Mouse (Mus musculus) G1E (cell line): ENCODE data around the gene Shtn1. TPM values are rescaled to one million over a fixed set of nuclear protein-coding genes. Genes with fewer than 3 reads are reported as not detected.
A peak's percentile ranks its signal among the peaks of the same experiment; 100 is the strongest.

Experiments
- ATAC-seq: 2 replicates; pipeline ENCODE4 v1.8.0; 2016; ENCODE audit warnings: mild to moderate bottlenecking; ENCODE audit not compliant: insufficient number of reproducible peaks, poor library complexity, low FRiP score, severe bottlenecking; ENCODE audit errors: extremely low read depth
- DNase-seq: peaks from one replicate; pipeline ENCODE4 v3.0.0; 2012; ENCODE audit warnings: low spot score
- H3K27me3 ChIP-seq: 2 replicates; pipeline ENCODE4 v1.6.1; 2012; ENCODE audit warnings: mild to moderate bottlenecking, low read length, inconsistent platforms; ENCODE audit not compliant: insufficient read depth
- H3K36me3 ChIP-seq: replicated peaks from 2 replicates; pipeline ENCODE3; 2012; ENCODE audit warnings: mild to moderate bottlenecking, inconsistent platforms
- H3K4me1 ChIP-seq: 2 replicates; pipeline ENCODE4 v1.6.1; 2012; ENCODE audit warnings: low read depth, low read length, inconsistent platforms, mixed read lengths; ENCODE audit not compliant: insufficient read depth
- H3K4me3 ChIP-seq: 2 replicates; pipeline ENCODE4 v1.5.1; 2012; ENCODE audit warnings: low read depth, mild to moderate bottlenecking, inconsistent platforms, low read length, moderate library complexity, mixed read lengths
- H3K9me3 ChIP-seq: replicated peaks from 2 replicates; pipeline ENCODE4 v1.6.1; 2012; ENCODE audit warnings: inconsistent platforms
- CTCF ChIP-seq: IDR thresholded peaks from 2 replicates; pipeline ENCODE4 v1.5.1; 2012; ENCODE audit warnings: low read depth, low read length, inconsistent platforms, mixed read lengths
- GATA1 ChIP-seq: IDR thresholded peaks from 2 replicates; pipeline ENCODE4 v1.6.1; 2012; ENCODE audit warnings: borderline replicate concordance, low read length, inconsistent platforms, mixed read lengths
- GATA2 ChIP-seq: IDR thresholded peaks from 2 replicates; pipeline ENCODE4 v1.6.1; 2012; ENCODE audit warnings: low read depth, low read length, inconsistent platforms, borderline replicate concordance
- POLR2AphosphoS5 ChIP-seq: IDR thresholded peaks from 2 replicates; pipeline ENCODE4 v1.6.1; 2012; ENCODE audit warnings: low read depth, low read length, inconsistent platforms; ENCODE audit not compliant: insufficient replicate concordance
- TAL1 ChIP-seq: conservative IDR thresholded peaks from 2 replicates; pipeline ENCODE4 v1.6.1; 2012; ENCODE audit warnings: low read depth, low read length, inconsistent platforms, mixed read lengths
- polyA plus RNA-seq: library from polyadenylated mRNA; stranded (reverse); fragments of >175 nt; gene quantifications from 2 replicates; pipeline ENCODE4 v1.2.3, GENCODE M21; 2012
- total RNA-seq, 2 experiments: library from RNA; stranded (forward) in 1 of 2; stranded (reverse) in 1 of 2; fragments of 200-1000 nt in 1 of 2; fragments of >200 nt in 1 of 2; fragmentation: Nextera tagmentation in 1 of 2; gene quantifications; 2 replicates each; pipeline ENCODE4 v1.2.3; 2014 to 2017

Gene Shtn1
- total and polyA plus RNA-seq, 3 experiments, result 0.27 TPM; not detected in 2

DNA sequence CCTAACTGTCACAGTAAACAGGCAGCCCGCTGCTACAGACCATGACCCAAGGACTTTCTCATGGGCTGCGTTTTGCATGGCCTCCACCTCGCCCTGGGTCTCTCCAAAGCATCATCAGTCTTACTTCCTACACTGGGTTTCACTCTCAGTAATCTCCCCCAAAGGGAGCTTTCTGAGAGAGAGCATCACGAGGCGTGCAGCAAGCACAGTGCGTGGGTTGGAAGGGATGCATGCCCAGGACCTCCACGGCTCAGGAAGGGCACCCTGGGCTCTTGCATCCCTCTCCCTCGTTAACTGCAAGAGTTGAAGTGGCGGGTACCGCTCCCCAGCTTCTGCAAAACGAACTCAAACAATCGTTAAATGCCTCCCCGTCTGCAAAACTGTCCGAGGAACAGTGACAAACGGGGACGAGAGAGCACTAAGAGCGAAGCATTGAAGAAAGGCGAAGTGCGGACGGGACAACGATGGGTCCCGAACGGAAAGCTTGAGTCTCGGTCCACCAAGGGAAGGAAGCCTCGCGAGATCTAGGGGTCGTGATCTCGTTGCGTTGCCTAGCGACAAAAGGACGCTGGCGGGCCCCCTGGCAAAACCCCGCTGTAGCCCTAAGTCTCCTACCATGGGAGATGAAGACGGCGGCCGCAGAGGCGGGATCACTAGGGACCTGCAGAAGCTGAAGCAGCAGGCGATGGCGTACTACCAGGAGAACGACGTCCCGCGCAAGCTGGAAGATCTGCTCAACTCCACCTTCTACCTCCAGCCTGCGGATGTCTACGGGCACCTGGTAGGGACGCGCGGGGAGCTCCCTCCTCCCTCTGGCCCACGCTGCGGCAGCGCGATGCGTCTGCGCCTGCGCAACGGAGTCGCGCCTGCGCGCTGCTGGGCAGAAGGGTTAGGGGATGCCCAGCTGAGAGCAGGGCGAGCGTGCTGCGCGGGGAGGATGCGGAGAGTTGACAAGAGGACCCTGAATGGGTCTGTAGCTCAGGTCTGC, 132.8 kb downstream of the Shtn1 start, which contains the start of the genes Eno4 and Hspa12a:
Gene Eno4, plus strand, starts transcription at position 585 of the 988 bp plus-strand sequence.
Gene Hspa12a, minus strand, starts transcription at position 814 of the 988 bp plus-strand sequence.
- H3K9me3 ChIP-seq, result no peaks in the 10 kb centered on the region
- H3K4me1 ChIP-seq, result peaks cover 36% of the 10 kb centered on the region
- peak; percentile 91 for ATAC-seq
- no peaks in the 10 kb centered on the region for H3K27me3 ChIP-seq
- H3K36me3 ChIP-seq, result no peaks in the 10 kb centered on the region
- H3K4me3 ChIP-seq, result peak within 1 kb of the TSS; percentile 76
- peak; percentile 91 for DNase-seq
- TF ChIP-seq TAL1, result no peak
- no peak for TF ChIP-seq GATA2
- no peak for TF ChIP-seq POLR2AphosphoS5
- no peak for TF ChIP-seq CTCF
- TF ChIP-seq GATA1, result no peak

DNA sequence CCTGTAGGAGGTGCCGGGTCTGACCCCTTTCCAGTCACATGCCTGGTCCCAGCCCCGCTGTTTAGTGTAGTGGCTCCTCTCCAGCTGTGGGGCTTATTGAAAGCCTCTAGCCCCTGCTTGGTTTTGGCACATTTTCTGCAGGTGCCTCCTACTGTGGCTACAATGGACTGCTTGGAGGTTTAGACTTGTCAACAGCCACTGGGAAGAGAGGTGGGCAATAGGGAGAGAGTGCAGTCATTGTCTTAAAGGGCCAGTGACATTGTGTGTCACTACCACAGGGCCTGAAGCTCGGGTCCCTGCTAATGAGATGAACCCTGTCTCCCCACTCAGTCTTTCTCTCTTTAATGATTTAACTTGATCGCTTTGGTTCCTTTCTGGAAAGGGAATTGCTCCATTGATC, 142.8 kb downstream of the Shtn1 start:
- H3K36me3 ChIP-seq, result peaks cover 5% of the 10 kb centered on the region
- ATAC-seq, result no peak
- H3K27me3 ChIP-seq, result no peaks in the 10 kb centered on the region
- no peak for TF ChIP-seq GATA2
- TF ChIP-seq POLR2AphosphoS5, result no peak
- TF ChIP-seq TAL1, result no peak
- no peak for TF ChIP-seq CTCF
- no peak for TF ChIP-seq GATA1
- no peak overlapping the region for H3K4me3 ChIP-seq
- DNase-seq, result no peak
- H3K9me3 ChIP-seq, result no peaks in the 10 kb centered on the region
- no peaks in the 10 kb centered on the region for H3K4me1 ChIP-seq

DNA sequence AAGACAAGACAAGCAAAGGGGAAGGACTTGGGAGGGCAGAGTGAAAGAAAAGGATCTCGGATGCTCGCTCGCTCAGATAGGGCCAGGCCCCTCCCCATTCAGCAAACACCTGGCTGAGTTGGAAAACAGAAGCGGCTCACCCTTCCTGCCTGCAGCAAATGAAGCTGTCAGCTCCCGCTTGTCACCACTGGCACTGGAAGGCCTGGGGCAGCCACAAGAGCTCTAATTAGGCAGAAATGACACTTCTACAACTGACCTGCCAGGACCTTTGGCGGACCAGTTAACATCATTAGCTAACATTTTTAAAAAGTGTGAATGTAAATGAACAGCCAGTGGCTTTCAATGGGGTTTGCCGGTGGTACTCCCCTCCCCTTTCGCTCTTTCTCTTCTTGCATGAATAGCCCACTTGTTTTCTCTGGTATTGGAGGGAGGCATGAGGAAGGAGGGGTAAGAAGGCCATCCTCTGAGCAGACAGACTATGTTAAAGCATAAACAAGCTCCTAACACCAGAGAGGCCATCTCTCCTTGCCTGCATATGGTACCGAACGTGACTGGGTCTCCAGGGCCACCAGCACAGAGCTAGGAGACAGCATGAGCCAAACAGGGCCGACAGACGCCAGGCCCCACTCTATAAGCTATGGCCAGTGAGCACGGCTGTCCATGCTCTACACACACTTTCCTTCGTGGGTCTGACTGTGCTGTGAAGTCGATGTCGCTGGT, 144.7 kb downstream of the Shtn1 start:
- Histone ChIP-seq H3K27me3 (no peaks in the 10 kb centered on the region), H3K9me3 (no peaks in the 10 kb centered on the region), H3K4me3 (no peak overlapping the region), H3K4me1 (no peaks in the 10 kb centered on the region), H3K36me3 (peaks cover 5% of the 10 kb centered on the region)
- no peak for TF ChIP-seq TAL1
- TF ChIP-seq POLR2AphosphoS5, result no peak
- no peak for TF ChIP-seq CTCF
- no peak for TF ChIP-seq GATA2
- no peak for TF ChIP-seq GATA1
- ATAC-seq (no peak), DNase-seq (no peak)

Other genes with a start within 250 kb of the Shtn1 start
- gene Eno4, start 132.7 kb downstream of the Shtn1 start, total RNA-seq (2014; fragmentation: Nextera tagmentation), result not detected in 2 replicates
- gene Eno4, start 132.7 kb downstream of the Shtn1 start, total RNA-seq (2017), result 0.05 and 0.23 TPM in 2 replicates
- gene Eno4, start 132.7 kb downstream of the Shtn1 start, polyA plus RNA-seq, result 0.11 TPM in 2 replicates
- not detected in 2 replicates for gene Hspa12a, start 132.4 kb downstream of the Shtn1 start, total RNA-seq (2014; fragmentation: Nextera tagmentation)
- gene Hspa12a, start 132.4 kb downstream of the Shtn1 start, total RNA-seq (2017), result 0.58 and 1.3 TPM in 2 replicates
- not detected in 2 replicates for gene Hspa12a, start 132.4 kb downstream of the Shtn1 start, polyA plus RNA-seq
- not detected in 2 replicates for gene Vax1, start 94.0 kb upstream of the Shtn1 start, total RNA-seq (2014; fragmentation: Nextera tagmentation)
- gene Vax1, start 94.0 kb upstream of the Shtn1 start, total RNA-seq (2017), result not detected in 2 replicates
- gene Vax1, start 94.0 kb upstream of the Shtn1 start, polyA plus RNA-seq, result not detected in 2 replicates
- not detected in 2 replicates for gene Kcnk18, start 143.1 kb upstream of the Shtn1 start, total RNA-seq (2014; fragmentation: Nextera tagmentation)
- 0.05 TPM in 1 of 2 replicates, not detected in the other for gene Kcnk18, start 143.1 kb upstream of the Shtn1 start, total RNA-seq (2017)
- gene Kcnk18, start 143.1 kb upstream of the Shtn1 start, polyA plus RNA-seq, result not detected in 2 replicates
- gene Slc18a2, start 184.8 kb upstream of the Shtn1 start, total RNA-seq (2014; fragmentation: Nextera tagmentation), result 0.30 TPM in 1 of 2 replicates, not detected in the other
- gene Slc18a2, start 184.8 kb upstream of the Shtn1 start, total RNA-seq (2017), result 0.35 and 0.44 TPM in 2 replicates
- 0.02 and 0.04 TPM in 2 replicates for gene Slc18a2, start 184.8 kb upstream of the Shtn1 start, polyA plus RNA-seq
- 62.6 and 81.3 TPM in 2 replicates for gene Rps12-ps3, start 246.2 kb upstream of the Shtn1 start, total RNA-seq (2014; fragmentation: Nextera tagmentation)
- gene Rps12-ps3, start 246.2 kb upstream of the Shtn1 start, total RNA-seq (2017), result 402 and 406 TPM in 2 replicates
- gene Rps12-ps3, start 246.2 kb upstream of the Shtn1 start, polyA plus RNA-seq, result 33.9 and 53.3 TPM in 2 replicates